Mouse (Mus musculus) neural tube, embryonic 14.5 days (tissue): ENCODE results near the gene Cd3eap. TPM values are rescaled to one million over a fixed set of nuclear protein-coding genes. Genes with fewer than 3 reads are reported as not detected.

Experiments
- ATAC-seq: fragments of 200-750 bp; cut with Nextera tagmentation; 2 replicates; pipeline ENCODE4 v1.8.0; 2017; ENCODE audit warnings: low read depth, mild to moderate bottlenecking, moderate TSS enrichment, moderate library complexity
- H3K27ac ChIP-seq: fragments of 300-500 bp; sonication (generic); 2 replicates; pipeline ENCODE4 v1.5.1; 2014; ENCODE audit warnings: low read depth, mild to moderate bottlenecking, control low read depth, low read length, moderate library complexity, mixed read lengths
- H3K27me3 ChIP-seq: fragments of 300-500 bp; sonication (generic); 2 replicates; pipeline ENCODE4 v1.6.1; 2014; ENCODE audit warnings: low read length; ENCODE audit not compliant: control insufficient read depth, insufficient read depth
- H3K36me3 ChIP-seq: fragments of 300-500 bp; sonication (generic); 2 replicates; pipeline ENCODE4 v1.6.1; 2014; ENCODE audit warnings: low read length, mixed read lengths; ENCODE audit not compliant: control insufficient read depth, insufficient read depth
- H3K4me1 ChIP-seq: fragments of 300-500 bp; sonication (generic); 2 replicates; pipeline ENCODE4 v1.6.1; 2014; ENCODE audit warnings: low read length; ENCODE audit not compliant: control insufficient read depth, insufficient read depth
- H3K4me2 ChIP-seq: fragments of 300-500 bp; sonication (generic); 2 replicates; pipeline ENCODE4 v1.6.1; 2014; ENCODE audit warnings: mild to moderate bottlenecking, low read depth, low read length, control low read depth
- H3K4me3 ChIP-seq: fragments of 300-500 bp; sonication (generic); 2 replicates; pipeline ENCODE4 v1.5.1; 2014; ENCODE audit warnings: low read depth, low read length, control low read depth, mixed read lengths
- H3K9ac ChIP-seq: fragments of 300-500 bp; sonication (generic); replicated peaks from 2 replicates; pipeline ENCODE4 v1.6.1; 2014; ENCODE audit warnings: low read depth, mild to moderate bottlenecking, control low read depth, low read length, mixed read lengths
- H3K9me3 ChIP-seq: fragments of 300-500 bp; sonication (generic); 2 replicates; pipeline ENCODE4 v1.6.1; 2016; ENCODE audit warnings: low read length; ENCODE audit not compliant: control insufficient read depth
- WGBS: fragments of 180-500 bp; shearing (Covaris S2); extraction: QIAGEN DNeasy Blood & Tissue Kit; methylation state at CpG from one replicate; pipeline ENCODE4 v1.1.7; 2014; 5-methylcytosine and 5-hydroxymethylcytosine counted together
- polyA plus RNA-seq: library from polyadenylated mRNA; unstranded; fragments of >200 nt; fragmentation: Nextera tagmentation; extraction: Ambion mirVana; gene quantifications from 2 replicates; pipeline ENCODE4 v1.2.1, GENCODE M21; 2014

Cd3eap gene
- 19.1 and 21.5 TPM in 2 replicates for polyA plus RNA-seq

DNA sequence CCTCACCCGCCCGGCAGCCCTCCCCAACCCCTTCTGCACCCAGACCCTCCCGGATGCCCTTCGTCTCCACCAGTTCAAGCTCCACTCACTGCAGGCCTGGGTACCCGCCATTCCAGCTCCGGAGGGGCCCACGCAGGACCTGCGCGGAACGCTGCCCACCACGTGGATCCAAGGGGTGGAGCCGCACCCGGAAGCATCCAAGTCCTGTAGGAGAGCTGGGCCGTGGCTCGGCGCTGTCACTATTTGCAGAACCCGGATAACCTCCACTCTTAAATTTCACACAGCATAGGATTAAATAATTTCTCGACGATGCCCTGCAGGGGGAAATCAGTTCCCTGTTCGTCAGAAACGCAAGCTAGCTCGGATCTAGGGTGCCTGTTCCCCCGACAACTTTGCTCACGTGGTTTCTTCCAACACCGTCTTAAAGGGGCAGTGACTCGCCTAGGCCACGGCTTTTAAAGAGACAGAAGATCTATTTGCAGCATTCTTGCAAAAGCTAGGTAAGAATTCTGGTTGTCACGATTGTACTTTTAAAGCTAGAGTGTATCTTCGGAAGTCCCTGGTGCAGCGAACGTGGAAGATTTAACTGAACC is at the start of gene Cd3eap, which contains the start of gene Ppp1r13l:
TSS of gene Cd3eap (minus strand) at position 185 of the 593 bp plus-strand sequence.
TSS of gene Ppp1r13l (plus strand) at position 451 of the 593 bp plus-strand sequence.
- Histone ChIP-seq H3K4me2 (peak within 1 kb of the TSS; percentile 99), H3K9ac (peak within 1 kb of the TSS; percentile 60), H3K9me3 (no peaks in the 10 kb centered on the region), H3K36me3 (peaks cover 23% of the 10 kb centered on the region), H3K27ac (0 out of 2 replicates have a peak within 1 kb of the TSS, but pooled peaks have one; percentile 5), H3K27me3 (no peaks in the 10 kb centered on the region), H3K4me3 (peak within 1 kb of the TSS; percentile 59), H3K4me1 (peaks cover 12% of the 10 kb centered on the region)
- 0% methylated on average over 31 of the region's 31 CpGs for WGBS
- peak; percentile 85 for ATAC-seq

DNA sequence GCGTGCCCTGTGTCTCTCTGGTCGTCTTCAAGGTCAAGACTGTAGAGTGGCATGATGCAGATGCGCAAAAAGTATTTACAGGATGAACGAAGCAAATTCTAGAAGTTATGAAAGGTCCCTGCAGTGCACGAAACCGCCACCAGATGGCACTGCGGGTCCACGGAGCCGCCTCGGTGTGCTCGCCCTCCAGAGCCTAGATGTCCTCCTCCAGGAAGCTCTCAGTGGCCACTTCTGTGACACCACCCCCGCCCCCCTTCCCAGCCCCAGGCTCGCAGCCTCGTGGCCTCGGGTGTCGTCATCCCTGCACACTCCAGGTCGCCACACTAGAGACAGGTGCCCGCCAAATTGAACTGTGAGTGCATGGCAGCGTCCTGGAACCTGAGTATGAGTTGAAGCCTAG is 46.1 kb upstream of the Cd3eap start:
- 4% methylated on average over 19 of the region's 19 CpGs for WGBS
- Histone ChIP-seq H3K36me3 (no peaks in the 10 kb centered on the region), H3K27me3 (peaks cover 17% of the 10 kb centered on the region), H3K4me2 (peak overlapping the region; percentile 35), H3K9me3 (no peaks in the 10 kb centered on the region; the same call in 1 of the 2 replicates), H3K9ac (no peak overlapping the region), H3K4me1 (peaks cover 8% of the 10 kb centered on the region; the same call in 1 of the 2 replicates), H3K27ac (no peak overlapping the region), H3K4me3 (no peak overlapping the region)
- peak; percentile 75; the same call in 1 of the 2 replicates for ATAC-seq

DNA sequence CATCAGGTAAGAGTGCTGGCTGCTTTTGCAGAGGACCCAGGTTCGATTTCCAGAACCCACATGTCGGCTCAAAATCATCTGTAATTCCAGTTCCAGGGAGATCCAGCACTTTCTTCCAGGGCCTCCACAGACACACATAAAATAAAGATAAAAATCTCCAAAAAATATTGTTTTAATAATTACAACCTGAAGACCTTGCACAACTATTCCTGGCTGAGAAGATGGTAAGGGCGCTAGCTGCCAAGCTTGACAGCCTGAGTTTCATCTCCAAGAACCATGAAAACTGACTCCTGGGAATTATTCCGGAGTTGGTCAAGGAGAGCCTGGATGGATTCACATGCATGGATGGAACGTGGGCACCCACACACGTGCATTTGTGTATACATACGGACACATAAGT is 45.2 kb upstream of the Cd3eap start, which contains the start of gene Ckm:
TSS of gene Ckm (plus strand) at position 301 of the 400 bp plus-strand sequence.
- H3K9me3 ChIP-seq = no peaks in the 10 kb centered on the region; the same call in 1 of the 2 replicates
- WGBS = 51% methylated on average over 7 of the region's 7 CpGs
- no peak within 1 kb of the TSS for H3K27ac ChIP-seq
- no peaks in the 10 kb centered on the region for H3K36me3 ChIP-seq
- peak within 1 kb of the TSS; percentile 47 for H3K9ac ChIP-seq
- peak within 1 kb of the TSS; percentile 92 for H3K4me2 ChIP-seq
- peaks cover 17% of the 10 kb centered on the region for H3K27me3 ChIP-seq
- ATAC-seq = no peak
- H3K4me3 ChIP-seq = peak within 1 kb of the TSS; percentile 39
- peaks cover 8% of the 10 kb centered on the region; the same call in 1 of the 2 replicates for H3K4me1 ChIP-seq

DNA sequence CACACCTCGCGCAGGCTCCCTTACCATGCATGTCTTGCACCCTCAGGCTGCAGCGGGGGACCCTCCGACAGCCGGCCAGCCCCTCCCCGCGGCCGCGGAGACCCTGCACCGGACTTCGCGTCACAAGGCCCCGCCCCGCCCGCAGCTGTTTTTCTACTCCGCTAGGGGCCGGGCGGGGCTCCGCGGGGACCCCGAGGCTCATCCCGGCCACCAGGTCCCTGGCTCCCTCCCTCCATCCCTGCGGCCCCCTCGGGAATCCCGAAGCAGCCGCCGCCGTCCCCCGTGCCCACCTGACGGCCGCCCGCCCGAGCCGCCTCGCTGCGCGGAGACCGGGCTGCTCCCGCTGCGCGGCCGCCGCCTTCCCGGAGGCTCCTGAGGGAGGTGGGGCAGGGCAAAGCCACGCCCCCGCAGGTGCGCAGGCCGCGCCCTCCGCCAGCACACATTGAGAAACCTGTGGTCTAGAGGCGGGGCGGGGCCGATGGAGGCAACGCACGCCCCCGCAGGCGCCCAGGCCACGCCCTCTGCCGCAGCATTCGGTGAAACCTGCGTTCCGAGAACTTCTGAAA is 44.5 kb upstream of the Cd3eap start, which contains the start of gene Klc3:
TSS of gene Klc3 (minus strand) at position 374 of the 566 bp plus-strand sequence.
- H3K4me1 ChIP-seq = peaks cover 8% of the 10 kb centered on the region; the same call in 1 of the 2 replicates
- 0 out of 2 replicates have a peak, but pooled peaks have one; percentile 18 for ATAC-seq
- H3K4me3 ChIP-seq = peak within 1 kb of the TSS; percentile 39
- H3K27me3 ChIP-seq = peaks cover 17% of the 10 kb centered on the region
- no peaks in the 10 kb centered on the region for H3K36me3 ChIP-seq
- under 1% methylated on average over 56 of the region's 62 CpGs for WGBS
- H3K27ac ChIP-seq = no peak within 1 kb of the TSS
- peak within 1 kb of the TSS; percentile 92 for H3K4me2 ChIP-seq
- H3K9ac ChIP-seq = peak within 1 kb of the TSS; percentile 47
- no peaks in the 10 kb centered on the region; the same call in 1 of the 2 replicates for H3K9me3 ChIP-seq

DNA sequence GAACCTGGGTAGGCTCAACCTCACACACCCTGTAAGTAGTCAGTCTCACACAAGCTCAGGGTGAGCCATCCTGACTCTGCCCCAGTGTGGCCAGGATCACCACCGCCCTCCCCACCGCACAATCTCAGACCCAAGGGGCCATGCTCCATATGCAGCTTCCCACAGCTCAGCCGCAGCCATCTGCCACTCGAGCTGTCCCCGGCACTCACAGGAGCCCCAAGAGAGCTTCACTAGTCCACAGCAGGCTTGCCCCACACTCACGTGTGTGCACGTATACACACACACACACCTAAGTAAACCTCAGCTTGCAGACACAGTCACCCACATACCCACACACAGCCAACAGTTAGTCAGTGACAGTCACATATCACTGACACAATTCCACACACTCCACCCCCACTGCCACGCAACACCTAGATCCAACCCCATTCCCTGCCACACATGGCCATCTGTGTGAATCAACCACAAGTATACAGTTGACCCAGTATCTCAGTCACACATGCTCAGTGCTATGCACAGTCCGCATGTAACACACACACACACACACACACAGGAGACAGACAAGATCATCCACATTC is 43.3 kb upstream of the Cd3eap start:
- no peak overlapping the region for H3K9ac ChIP-seq
- ATAC-seq = no peak
- 53% methylated on average over 9 of the region's 9 CpGs for WGBS

DNA sequence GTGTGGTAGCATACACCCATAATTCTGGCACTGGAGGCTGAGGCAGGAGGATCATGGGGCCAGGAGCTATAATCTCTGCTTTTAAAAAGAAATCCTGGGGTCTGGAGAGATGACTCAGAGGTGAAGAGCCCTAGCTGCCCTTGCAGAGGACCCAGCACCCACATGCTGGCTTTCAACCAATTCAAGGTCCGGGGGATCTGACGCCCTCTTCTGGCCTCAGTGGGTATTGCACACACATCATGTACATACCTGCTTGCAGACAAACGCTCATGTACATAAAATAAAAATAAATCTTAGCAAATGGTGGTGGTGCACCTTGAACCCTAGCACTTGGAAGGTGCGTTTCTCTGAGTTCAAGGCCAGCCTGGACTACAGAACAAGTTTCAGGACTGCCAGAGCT is 41.7 kb upstream of the Cd3eap start:
- WGBS = 84% methylated on average over 4 of the region's 4 CpGs
- peaks cover 17% of the 10 kb centered on the region for H3K27me3 ChIP-seq
- no peak overlapping the region for H3K27ac ChIP-seq
- no peak overlapping the region for H3K9ac ChIP-seq
- ATAC-seq = no peak
- peaks cover 8% of the 10 kb centered on the region; the same call in 1 of the 2 replicates for H3K4me1 ChIP-seq
- no peaks in the 10 kb centered on the region; the same call in 1 of the 2 replicates for H3K9me3 ChIP-seq
- H3K4me3 ChIP-seq = no peak overlapping the region
- no peak overlapping the region for H3K4me2 ChIP-seq
- no peaks in the 10 kb centered on the region for H3K36me3 ChIP-seq

More for the DNA sequence above, 43.3 kb upstream of the Cd3eap start:
- no peaks in the 10 kb centered on the region; the same call in 1 of the 2 replicates for H3K9me3 ChIP-seq
- no peak overlapping the region for H3K4me2 ChIP-seq
- no peaks in the 10 kb centered on the region for H3K36me3 ChIP-seq
- H3K4me3 ChIP-seq = no peak overlapping the region
- H3K4me1 ChIP-seq = peaks cover 8% of the 10 kb centered on the region; the same call in 1 of the 2 replicates
- H3K27ac ChIP-seq = no peak overlapping the region
- H3K27me3 ChIP-seq = peaks cover 17% of the 10 kb centered on the region

DNA sequence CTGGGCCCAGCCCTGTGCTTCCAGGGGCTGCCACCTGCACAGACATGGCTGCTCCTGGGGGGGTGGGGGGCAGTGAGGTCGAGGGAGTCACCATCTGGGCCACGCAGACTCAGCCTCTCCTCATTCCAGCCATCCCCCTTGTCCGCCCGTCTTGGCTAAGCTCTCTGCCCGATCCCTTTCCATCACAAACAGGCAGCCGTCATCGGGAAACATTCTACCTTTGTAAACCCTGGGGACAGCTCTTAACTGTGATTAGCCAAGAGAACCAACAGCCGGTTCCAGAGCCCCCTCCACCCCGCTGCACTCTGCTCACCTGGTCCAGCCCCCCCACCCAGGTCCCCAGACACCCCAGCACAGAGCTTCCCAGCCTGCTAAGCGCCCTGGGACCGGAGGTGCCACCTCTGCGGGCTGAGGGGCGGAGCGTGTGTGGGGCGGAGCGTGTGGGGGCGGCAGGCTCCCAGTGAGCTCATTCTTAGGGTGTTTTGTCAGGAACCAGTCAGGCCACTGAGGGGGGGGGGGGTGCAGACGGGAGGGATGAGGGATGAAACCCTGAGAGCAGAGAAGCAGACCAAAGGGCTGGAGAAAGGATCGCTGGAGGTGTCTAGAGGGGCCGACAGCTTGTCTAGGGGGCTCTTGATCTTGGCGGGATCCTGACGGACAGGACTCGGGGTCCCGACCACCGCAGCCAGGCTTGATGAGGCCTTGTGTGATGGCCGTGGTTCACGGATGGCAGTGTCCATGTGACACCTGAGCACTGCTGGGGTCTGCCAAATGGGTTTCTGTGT is 40.4 kb upstream of the Cd3eap start:
- no peak overlapping the region for H3K27ac ChIP-seq
- no peak overlapping the region for H3K4me3 ChIP-seq
- peaks cover 8% of the 10 kb centered on the region for H3K36me3 ChIP-seq
- peak overlapping the region; percentile 34 for H3K4me2 ChIP-seq
- ATAC-seq = peak; percentile 25; the same call in 1 of the 2 replicates
- no peaks in the 10 kb centered on the region; the same call in 1 of the 2 replicates for H3K9me3 ChIP-seq
- peaks cover 8% of the 10 kb centered on the region; the same call in 1 of the 2 replicates for H3K4me1 ChIP-seq
- H3K9ac ChIP-seq = peak overlapping the region; percentile 44
- 1% methylated on average over 27 of the region's 27 CpGs for WGBS
- peaks cover 13% of the 10 kb centered on the region for H3K27me3 ChIP-seq

DNA sequence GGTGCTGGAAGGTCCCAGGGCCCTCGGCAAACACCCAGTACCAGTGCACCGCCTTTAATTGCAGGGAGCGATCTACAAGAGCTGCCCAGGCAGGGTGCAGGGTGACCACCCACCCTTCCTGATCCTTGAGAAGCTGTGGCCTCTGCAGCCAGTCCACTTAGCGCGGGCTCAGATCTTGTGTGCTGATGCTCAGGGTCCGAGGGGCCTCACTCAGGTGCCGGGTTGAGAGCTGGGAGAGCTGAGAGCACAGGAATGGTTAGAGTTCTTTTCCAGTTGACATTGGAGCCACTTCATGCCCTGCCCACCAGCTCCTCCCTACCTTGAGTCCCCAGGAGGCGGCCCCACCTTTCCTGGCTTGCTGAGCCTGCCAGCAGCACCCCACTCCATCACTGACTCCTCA is 35.2 kb upstream of the Cd3eap start:
- Histone ChIP-seq H3K27me3 (no peaks in the 10 kb centered on the region), H3K4me2 (no peak overlapping the region), H3K27ac (no peak overlapping the region), H3K36me3 (peaks cover 57% of the 10 kb centered on the region), H3K9me3 (no peaks in the 10 kb centered on the region), H3K9ac (no peak overlapping the region), H3K4me3 (no peak overlapping the region), H3K4me1 (no peaks in the 10 kb centered on the region)
- 91% methylated on average over 8 of the region's 8 CpGs for WGBS
- no peak for ATAC-seq
